Mouse (Mus musculus) limb, embryonic 14.5 days (tissue): ENCODE measurements around the gene Tbc1d1. TPM values are rescaled to one million over a fixed set of nuclear protein-coding genes. Genes with fewer than 3 reads are reported as not detected.

ENCODE experiments used
- ATAC-seq: fragments of 200-750 bp; cut with Nextera tagmentation; 2 replicates; pipeline ENCODE4 v1.8.0; 2017; ENCODE audit warnings: low read depth, moderate number of reproducible peaks, moderate TSS enrichment; ENCODE audit not compliant: low FRiP score
- DNase-seq: peaks from one replicate; pipeline ENCODE4 v3.0.0-alpha.2; 2015; ENCODE audit warnings: low spot score
- H3K27ac ChIP-seq: fragments of 300-500 bp; sonication (generic); replicated peaks from 2 replicates; pipeline ENCODE4 v1.5.1; 2014; ENCODE audit warnings: low read depth, mild to moderate bottlenecking, low read length, moderate library complexity, mixed read lengths
- H3K27me3 ChIP-seq: fragments of 300-500 bp; sonication (generic); 2 replicates; pipeline ENCODE4 v1.6.1; 2014; ENCODE audit warnings: low read length, mixed read lengths; ENCODE audit not compliant: control insufficient read depth, insufficient read depth
- H3K36me3 ChIP-seq: fragments of 300-500 bp; sonication (generic); 2 replicates; pipeline ENCODE4 v1.6.1; 2014; ENCODE audit warnings: mild to moderate bottlenecking, low read length, moderate library complexity, mixed read lengths; ENCODE audit not compliant: control insufficient read depth, insufficient read depth
- H3K4me1 ChIP-seq: fragments of 300-500 bp; sonication (generic); 2 replicates; pipeline ENCODE4 v1.6.1; 2014; ENCODE audit warnings: antibody characterized with exemption, low read length, mixed read lengths; ENCODE audit not compliant: control insufficient read depth, insufficient read depth
- H3K4me2 ChIP-seq: fragments of 300-500 bp; sonication (generic); replicated peaks from 2 replicates; pipeline ENCODE4 v1.6.1; 2014; ENCODE audit warnings: low read depth, mild to moderate bottlenecking, low read length, moderate library complexity; ENCODE audit not compliant: severe bottlenecking
- H3K4me3 ChIP-seq: fragments of 300-500 bp; sonication (generic); replicated peaks from 2 replicates; pipeline ENCODE4 v1.5.1; 2014; ENCODE audit warnings: low read length
- H3K9ac ChIP-seq: fragments of 300-500 bp; sonication (generic); 2 replicates; pipeline ENCODE4 v1.6.1; 2014; ENCODE audit warnings: mild to moderate bottlenecking, low read depth, low read length, moderate library complexity; ENCODE audit not compliant: severe bottlenecking
- H3K9me3 ChIP-seq: fragments of 300-500 bp; sonication (generic); 2 replicates; pipeline ENCODE4 v1.6.1; 2016; ENCODE audit warnings: low read length; ENCODE audit not compliant: control insufficient read depth
- POLR2A ChIP-seq: fragments of 200-500 bp; IDR thresholded peaks from 2 replicates; pipeline ENCODE4 v1.8.0; 2012; ENCODE audit warnings: inconsistent platforms, mild to moderate bottlenecking, moderate library complexity, borderline replicate concordance; ENCODE audit not compliant: insufficient read depth, insufficient read length; ENCODE audit errors: extremely low read depth
- WGBS: fragments of 180-500 bp; shearing (Covaris S2); extraction: QIAGEN DNeasy Blood & Tissue Kit; methylation state at CpG from one replicate; pipeline ENCODE4 v1.1.7; 2014; 5-methylcytosine and 5-hydroxymethylcytosine counted together
- polyA plus RNA-seq, 2 experiments: library from polyadenylated mRNA; depleted of rRNA in 1 of 2; stranded (reverse) in 1 of 2; unstranded in 1 of 2; fragments of >200 nt; fragmentation: Nextera tagmentation in 1 of 2; extraction: Ambion mirVana in 1 of 2; gene quantifications; 2 replicates each; pipeline versions ENCODE4 v1.2.1 to v1.2.3; 2012 to 2014

Tbc1d1 gene
- polyA plus RNA-seq, 2 experiments: 23.1 to 25.5 TPM

DNA sequence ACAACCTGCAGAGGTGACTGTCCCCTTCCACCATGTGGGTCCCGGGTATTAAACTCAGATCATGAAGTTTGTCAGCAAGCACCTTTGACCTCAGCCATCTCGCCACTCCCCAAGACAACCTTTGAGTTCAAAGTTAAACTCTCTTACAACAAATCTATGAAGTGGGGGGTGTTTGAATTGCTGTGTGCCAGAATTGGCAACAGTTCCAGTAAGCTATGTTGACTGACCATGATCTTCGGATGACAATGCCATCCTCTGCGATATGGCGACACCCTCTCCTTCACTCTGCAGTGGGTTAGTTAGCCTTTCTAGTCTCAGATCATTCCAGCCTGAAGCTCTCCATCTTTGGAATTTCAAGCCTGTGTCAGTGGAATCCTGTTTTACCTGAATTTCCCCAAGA, 217.6 kb downstream of the Tbc1d1 start:
- 94% methylated on average over 5 of the region's 5 CpGs for WGBS
- no peak overlapping the region for H3K4me2 ChIP-seq
- DNase-seq (no peak), ATAC-seq (no peak)
- no peaks in the 10 kb centered on the region for H3K27me3 ChIP-seq
- peaks cover 17% of the 10 kb centered on the region for H3K4me1 ChIP-seq
- no peak overlapping the region for H3K4me3 ChIP-seq
- H3K9ac ChIP-seq: no peak overlapping the region
- no peaks in the 10 kb centered on the region for H3K9me3 ChIP-seq
- no peaks in the 10 kb centered on the region for H3K36me3 ChIP-seq
- TF ChIP-seq POLR2A: no peak
- H3K27ac ChIP-seq: no peak overlapping the region

DNA sequence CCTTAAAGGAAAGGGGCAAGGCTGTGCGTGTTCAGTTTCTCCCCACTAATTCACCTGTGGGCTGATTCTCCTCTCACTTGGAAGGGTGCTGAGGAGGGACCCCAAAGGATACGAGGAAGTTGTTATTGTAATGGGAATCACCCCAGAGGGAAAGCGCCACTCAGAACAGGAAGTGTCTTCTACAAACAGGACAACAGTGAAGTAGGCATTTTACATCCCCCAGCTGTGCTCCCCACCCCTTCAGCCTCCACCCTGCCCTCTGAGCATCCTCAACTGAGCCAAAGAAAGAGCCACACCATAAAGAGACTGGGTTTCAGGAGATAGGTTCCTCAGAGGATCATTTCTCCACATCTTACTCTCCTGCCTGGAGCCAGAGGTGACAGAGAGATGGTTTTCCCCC, 219.7 kb downstream of the Tbc1d1 start:
- Histone ChIP-seq H3K27ac (no peak overlapping the region), H3K4me1 (peaks cover 35% of the 10 kb centered on the region), H3K4me2 (no peak overlapping the region), H3K9ac (no peak overlapping the region), H3K27me3 (no peaks in the 10 kb centered on the region), H3K9me3 (no peaks in the 10 kb centered on the region), H3K36me3 (no peaks in the 10 kb centered on the region), H3K4me3 (no peak overlapping the region)
- ATAC-seq (no peak), DNase-seq (no peak)
- 80% methylated on average over 3 of the region's 3 CpGs for WGBS
- no peak for TF ChIP-seq POLR2A

- Histone ChIP-seq H3K9me3 (no peaks in the 10 kb centered on the region), H3K36me3 (no peaks in the 10 kb centered on the region), H3K4me2 (no peak overlapping the region), H3K27me3 (no peaks in the 10 kb centered on the region), H3K27ac (no peak overlapping the region), H3K4me3 (no peak overlapping the region), H3K9ac (no peak overlapping the region), H3K4me1 (peaks cover 37% of the 10 kb centered on the region)
- TF ChIP-seq POLR2A: no peak
- ATAC-seq (no peak), DNase-seq (no peak)
- 70% methylated on average over 7 of the region's 7 CpGs for WGBS
Measured at GRCm38 (mm10) chr5:64376466-64376865, 220.4 kb downstream of the Tbc1d1 start.

GRCm38 (mm10) chr5:64377705-64378104, 221.6 kb downstream of the Tbc1d1 start:
- ATAC-seq (no peak), DNase-seq (no peak)
- Histone ChIP-seq H3K4me1 (peaks cover 38% of the 10 kb centered on the region), H3K36me3 (no peaks in the 10 kb centered on the region), H3K9ac (no peak overlapping the region), H3K4me3 (no peak overlapping the region), H3K27ac (peak overlapping the region; percentile 83), H3K9me3 (no peaks in the 10 kb centered on the region), H3K27me3 (no peaks in the 10 kb centered on the region), H3K4me2 (no peak overlapping the region)
- no peak for TF ChIP-seq POLR2A
- 70% methylated on average over 8 of the region's 8 CpGs for WGBS

DNA sequence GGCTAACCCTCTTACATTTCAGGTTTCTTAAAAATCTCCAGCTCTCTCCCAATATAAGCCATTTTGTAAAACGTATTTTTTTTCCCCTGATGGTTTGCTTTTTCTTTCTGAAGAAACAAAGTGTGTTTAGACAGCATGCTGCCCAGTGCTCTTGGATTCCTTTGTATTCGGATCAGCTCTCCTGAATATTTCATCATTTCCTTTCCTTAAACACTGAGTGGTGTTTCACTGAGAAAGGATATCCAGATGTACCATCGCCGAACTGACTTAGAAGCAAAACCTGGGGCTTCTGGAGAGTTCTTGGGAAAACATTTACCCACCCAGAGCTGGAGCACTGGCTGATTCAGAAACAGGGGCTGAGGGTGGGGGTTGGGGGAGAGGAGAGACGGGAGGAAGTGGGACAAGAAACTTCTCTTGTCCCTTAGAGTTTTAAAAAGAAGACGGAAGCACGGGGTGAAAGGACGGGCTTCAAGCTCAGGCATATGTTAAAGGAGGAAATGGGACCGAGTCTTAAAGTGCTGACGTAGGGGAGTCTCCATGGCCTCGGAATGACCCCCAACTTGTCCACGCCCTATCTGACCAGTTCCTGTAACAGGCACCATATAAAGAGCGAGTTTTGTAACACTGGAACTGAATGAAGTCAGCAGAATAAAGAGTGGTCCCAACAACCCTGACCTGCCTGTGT, 222.6 kb downstream of the Tbc1d1 start:
- Histone ChIP-seq H3K27me3 (no peaks in the 10 kb centered on the region), H3K9ac (no peak overlapping the region), H3K4me2 (no peak overlapping the region), H3K36me3 (no peaks in the 10 kb centered on the region), H3K4me1 (peaks cover 44% of the 10 kb centered on the region), H3K27ac (peak overlapping the region; percentile 83), H3K9me3 (no peaks in the 10 kb centered on the region), H3K4me3 (no peak overlapping the region)
- DNase-seq (no peak), ATAC-seq (no peak)
- 38% methylated on average over 13 of the region's 13 CpGs for WGBS
- no peak for TF ChIP-seq POLR2A
